Mouse (Mus musculus) urinary bladder, adult 18-20 months (tissue): ENCODE results near the gene Zyg11a.
"Not testable (repeated sequence)": the region's sequence is repeated elsewhere in the genome, so short reads cannot be mapped to it uniquely, and the experiment has no call there.

Experiments
- DNase-seq, 2 experiments: peaks; one replicate each; pipeline ENCODE4 v3.0.0; 2022; ENCODE audit warnings: low spot score in 2 of 2, mixed read lengths in 2 of 2

Gene Zyg11a

DNA sequence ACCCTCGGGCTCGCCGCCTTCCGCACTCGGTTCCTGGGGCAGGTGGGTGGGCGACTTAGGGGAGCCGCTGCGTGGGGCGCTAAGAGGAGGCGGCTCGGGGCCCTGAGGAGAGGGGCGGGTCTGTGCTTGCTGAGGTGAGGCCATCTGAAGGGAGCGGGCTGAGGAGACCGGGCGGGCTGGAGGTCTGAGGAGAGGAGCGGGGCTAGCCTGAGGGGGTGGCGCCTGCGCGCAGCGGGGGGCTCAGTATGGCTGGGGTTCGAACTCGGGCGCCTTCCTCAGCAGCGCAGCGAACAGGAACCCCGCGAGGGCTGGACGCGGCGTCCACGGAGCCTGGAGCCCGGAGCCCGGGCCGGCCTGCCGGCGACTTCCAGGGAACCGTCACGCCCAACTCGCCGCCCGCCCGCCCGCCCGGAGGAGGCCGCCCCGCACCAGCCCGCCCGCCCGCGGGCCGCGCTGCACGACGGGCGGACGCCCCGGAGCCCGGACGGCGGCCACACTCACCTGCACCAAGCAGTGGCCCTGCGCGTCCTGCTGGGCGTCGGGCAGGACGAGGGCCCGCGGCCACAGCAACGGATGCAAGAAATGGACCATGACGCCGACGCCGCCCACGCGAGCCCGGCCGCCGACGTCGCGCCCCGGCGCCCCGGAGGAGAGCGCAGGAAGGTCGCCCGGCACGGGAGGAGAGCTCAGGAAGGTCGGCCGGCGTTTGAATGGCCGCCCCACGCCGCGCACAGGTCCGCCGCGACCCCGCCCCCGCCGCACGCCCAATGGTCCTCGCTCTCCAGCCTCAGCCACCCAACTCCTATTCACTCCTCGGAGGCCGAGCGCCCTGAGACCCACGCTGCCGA lies at the start of gene Zyg11a:
Gene Zyg11a, minus strand, starts transcription at position 717 of the 848 bp plus-strand sequence.
- peak in 1 of 2 experiments; percentile 18 for DNase-seq

DNA sequence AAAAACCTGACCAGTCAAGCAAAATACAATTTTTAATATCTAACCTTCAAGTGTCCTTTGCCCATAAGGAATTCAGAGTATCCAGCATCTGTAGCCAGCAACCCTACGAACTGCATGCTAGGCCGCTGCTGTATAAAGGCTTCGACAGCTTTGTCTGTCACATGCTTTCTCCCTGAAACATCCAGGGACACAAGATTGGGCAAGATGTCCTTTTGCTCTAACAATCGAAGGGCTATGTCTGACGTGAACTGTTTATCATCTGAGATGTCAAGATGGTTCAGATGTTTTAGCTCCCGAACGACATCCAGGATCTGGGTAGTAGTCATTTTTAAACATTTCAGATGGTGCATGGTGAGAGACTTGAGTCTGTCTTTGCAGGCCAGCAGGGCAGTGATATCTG lies 47.9 kb upstream of the Zyg11a start:
- no peak for DNase-seq

- DNase-seq: no peak
Observed at GRCm38 (mm10) chr4:108253317-108253716, 35.5 kb upstream of the Zyg11a start.

DNA sequence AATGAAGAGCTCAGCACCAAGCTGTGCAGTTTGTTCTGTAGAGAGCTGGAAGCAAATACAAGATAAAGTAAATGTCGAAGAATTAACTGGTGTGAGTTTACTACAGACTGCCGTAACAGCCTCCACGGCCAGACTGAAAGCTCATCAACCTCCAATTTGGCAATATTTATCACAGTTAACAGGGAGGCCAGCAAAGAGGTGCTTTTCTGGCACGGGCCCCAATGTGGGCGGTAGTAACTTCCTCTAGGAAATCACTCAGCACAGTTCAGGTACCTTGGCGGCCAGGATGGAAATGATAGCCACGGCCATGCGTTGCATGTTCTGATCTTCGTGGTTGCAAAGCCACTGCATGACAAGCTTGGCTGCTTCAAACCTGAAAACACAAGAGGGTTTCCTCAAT lies 32.7 kb upstream of the Zyg11a start:
- no peak for DNase-seq

GRCm38 (mm10) chr4:108249314-108249713 lies 31.5 kb upstream of the Zyg11a start:
- no peak for DNase-seq

DNA sequence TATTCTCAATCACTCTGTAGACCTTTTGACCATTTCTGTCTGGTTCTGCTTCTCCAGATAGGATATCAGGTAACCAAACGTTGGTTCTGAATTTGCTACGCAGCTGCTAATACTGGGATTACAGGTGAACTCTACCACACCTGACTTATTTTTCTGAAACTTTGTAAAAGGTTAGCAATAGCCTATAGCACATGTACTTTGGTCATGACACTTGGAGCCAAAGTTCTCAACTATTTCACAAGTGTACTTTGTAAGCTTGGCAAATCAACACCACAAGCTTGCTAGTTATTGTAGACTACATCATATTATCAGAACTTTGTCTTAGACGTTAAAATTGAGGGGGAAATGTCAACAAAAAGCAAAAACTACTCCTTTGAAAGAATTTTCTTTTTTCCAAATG lies 15.8 kb upstream of the Zyg11a start:
- no peak for DNase-seq

DNA sequence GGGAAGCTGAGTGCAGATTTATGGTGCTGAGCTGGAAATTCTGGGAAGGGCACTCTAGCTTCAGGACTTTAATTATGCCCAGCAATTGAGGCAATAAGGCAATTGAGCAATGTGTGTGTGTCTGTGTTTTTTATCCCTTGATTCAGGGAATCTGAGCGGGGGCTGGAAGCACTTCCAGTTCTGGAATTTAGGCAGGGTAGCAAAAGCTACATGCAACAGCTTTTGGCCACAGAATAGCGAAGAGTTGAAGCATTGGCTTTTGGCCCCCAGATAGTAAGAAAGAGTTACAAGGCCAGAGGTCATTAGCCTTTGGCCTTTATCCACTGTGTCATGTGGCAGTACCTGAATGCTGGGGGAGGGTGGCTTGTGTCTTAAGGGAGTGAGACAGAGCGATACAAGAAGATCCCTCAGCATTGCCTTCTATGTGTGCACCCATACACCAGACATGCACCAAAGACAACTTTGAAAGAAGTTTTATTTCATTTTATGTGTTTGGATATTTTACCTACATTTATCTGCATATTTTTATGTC lies 7.6 kb upstream of the Zyg11a start:
- DNase-seq: no peak

- no peak for DNase-seq
Observed at GRCm38 (mm10) chr4:108222507-108222906, 4.7 kb upstream of the Zyg11a start.

DNA sequence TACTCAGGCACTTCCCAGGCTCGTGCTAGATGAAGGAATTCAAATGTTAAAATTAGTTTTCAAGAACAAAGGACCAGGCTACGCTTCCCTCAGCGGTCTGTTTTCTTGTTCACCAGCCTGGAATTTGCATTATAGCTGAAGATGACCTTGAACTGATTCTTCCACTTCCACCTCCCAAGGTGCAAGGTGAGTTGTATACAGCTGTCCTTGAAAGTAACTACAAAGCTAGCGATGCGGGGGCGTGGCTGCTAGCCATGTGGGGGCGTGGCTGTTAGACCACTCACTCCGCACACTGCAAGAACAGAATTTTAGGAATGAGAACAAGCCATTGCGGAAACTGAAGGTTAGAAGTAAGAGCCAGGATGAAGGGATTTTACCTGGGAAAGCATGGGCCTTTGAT lies 1.2 kb upstream of the Zyg11a start:
- no peak for DNase-seq

DNA sequence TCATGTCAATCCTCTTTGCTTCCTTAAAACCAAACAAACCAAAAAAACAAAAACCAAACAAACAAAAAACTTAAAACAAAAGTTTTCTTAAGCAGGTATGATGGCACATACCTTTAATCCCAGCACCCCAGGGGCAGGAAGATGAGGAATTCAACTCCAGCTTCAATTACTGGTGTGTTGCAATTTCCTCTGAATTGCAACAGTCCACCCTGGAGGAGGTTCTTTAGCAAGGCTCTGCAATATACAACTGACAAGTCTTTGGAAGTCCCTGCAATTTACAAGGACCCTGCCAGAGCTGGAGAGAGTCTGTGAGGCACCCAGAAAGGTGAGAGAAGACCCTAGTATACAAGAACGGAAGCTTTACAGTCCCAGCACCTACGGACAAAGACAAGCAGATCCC lies 4.8 kb downstream of the Zyg11a start:
- no peak for DNase-seq

GRCm38 (mm10) chr4:108204629-108205028 lies 13.2 kb downstream of the Zyg11a start:
- no peak for DNase-seq

- DNase-seq: no peak
Observed at GRCm38 (mm10) chr4:108199236-108199635, 18.6 kb downstream of the Zyg11a start.

DNA sequence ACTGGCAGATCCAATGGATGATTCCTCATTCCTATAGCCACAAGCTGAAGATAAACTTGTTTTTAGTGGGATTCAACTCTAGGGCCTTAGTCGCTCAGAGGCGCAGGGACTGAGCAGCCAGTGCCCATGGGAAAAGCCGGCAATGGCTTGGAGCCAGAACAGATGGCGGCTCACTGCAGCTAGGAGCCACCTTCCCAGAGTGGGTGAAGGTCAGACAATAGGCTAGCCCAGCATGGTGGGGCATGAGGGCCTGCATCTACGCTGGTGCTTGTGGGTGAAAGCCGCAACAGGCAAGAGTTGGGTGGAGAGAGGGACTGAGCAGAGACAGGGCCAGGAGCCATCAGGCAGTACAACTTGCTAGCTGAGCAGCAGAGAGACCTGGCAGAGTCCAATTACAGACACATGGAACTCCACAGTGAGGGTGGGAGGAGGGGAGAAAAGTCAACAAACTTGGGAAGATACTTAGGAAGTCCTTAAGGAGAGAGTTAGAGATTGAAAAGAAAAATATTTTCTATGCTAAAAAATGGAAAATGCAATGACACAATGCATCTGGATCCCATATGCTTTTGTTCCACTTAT lies 21.5 kb downstream of the Zyg11a start:
- DNase-seq: no peak

- no peak for DNase-seq
Observed at GRCm38 (mm10) chr4:108192821-108193323, 25.0 kb downstream of the Zyg11a start.

DNA sequence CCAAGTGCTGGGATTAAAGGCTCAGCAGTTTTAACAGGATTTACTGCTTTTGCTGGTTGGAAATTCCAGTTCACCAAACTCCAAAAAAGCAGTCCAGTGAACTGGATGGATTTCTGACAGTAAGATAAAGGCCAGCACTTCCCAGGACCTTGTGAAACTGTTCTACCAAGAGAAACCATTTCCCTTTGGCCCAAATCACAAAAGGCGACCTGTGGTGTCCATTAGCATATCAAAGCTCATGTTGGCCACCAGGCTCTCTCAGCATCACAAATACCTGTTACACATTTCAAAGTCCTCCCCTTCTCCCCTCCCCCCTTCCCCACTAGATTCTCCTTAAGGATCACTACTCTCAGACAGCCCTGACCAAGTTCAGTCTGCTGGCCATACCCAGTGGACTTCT lies 35.6 kb downstream of the Zyg11a start:
- no peak for DNase-seq

DNA sequence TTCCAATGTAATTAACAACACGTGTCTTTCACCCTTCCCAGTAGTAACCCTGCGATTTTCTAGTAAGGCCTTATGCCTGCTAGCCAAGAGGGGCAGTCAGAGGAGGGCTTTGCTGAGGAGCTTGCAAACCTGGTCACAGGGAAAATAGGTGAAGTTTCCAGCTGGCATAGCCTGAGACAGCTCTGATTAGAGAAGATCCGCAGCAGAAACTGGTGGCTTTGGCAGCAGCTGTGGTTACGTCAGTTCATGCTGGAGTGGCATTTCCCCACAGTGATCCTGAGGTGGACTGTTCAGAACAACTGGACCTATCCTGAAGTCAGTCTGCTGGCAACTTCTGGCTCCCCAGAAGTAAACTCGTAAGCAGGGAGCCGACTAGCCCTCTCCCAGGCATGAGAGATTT lies 49.8 kb downstream of the Zyg11a start:
- no peak for DNase-seq

GRCm38 (mm10) chr4:108166874-108167273 lies 51.0 kb downstream of the Zyg11a start:
- no peak for DNase-seq

GRCm38 (mm10) chr4:108165152-108165895 lies 52.5 kb downstream of the Zyg11a start, which contains the start of gene Echdc2:
Echdc2 (plus strand) TSS chr4:108165437.
- DNase-seq: peak; percentile 35 to 49

- DNase-seq: no peak
Observed at GRCm38 (mm10) chr4:108163291-108163690, 54.6 kb downstream of the Zyg11a start.

DNA sequence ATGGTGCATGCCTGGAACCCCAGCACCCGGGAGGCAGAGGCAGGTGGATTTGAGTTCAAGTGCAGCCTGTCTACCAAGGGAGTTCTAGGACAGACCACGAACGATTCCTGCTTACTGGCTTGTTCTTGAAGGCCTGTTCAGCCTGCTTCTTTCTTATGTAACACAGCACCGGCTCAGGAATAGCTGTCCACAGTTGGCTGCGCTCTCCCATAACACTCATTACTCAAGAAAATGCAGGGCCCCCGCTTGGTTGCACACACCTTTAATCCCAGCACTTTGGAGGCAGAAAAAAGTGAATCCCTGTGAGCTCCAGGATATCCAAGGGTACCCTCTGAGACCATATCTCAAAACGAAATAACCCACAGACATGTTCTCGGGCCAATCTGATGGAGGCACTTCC lies 55.9 kb downstream of the Zyg11a start:
- DNase-seq: no peak

DNA sequence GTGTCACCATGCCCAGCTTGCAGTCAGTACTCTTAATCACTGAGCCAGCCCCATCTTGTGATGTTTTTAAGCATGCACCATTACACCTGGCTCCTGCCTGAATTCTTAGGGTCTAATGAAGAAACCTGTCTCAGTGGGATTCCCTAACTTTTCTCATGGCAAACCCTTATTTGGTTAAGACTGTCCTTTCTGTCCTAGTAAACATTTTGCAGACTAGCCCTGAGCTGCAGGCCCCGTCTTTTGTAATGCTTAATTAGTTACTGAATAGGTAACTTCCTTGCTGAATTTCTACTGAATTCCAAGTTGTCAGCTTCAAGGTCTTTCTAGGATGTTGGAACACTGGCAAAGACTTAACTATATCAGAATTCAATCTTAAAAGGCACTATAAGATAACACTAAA lies 62.7 kb downstream of the Zyg11a start:
- not testable (repeated sequence) for DNase-seq

GRCm38 (mm10) chr4:108145554-108145953 lies 72.3 kb downstream of the Zyg11a start:
- DNase-seq: not testable (repeated sequence)
